Mouse (Mus musculus): ENCODE measurements around the gene Il1r2. TPM values are rescaled to one million over a fixed set of nuclear protein-coding genes. Genes with fewer than 3 reads are reported as not detected.

Gene Il1r2
- polyA plus RNA-seq, 1 experiment from 2014 or later = 0.54 TPM

DNA sequence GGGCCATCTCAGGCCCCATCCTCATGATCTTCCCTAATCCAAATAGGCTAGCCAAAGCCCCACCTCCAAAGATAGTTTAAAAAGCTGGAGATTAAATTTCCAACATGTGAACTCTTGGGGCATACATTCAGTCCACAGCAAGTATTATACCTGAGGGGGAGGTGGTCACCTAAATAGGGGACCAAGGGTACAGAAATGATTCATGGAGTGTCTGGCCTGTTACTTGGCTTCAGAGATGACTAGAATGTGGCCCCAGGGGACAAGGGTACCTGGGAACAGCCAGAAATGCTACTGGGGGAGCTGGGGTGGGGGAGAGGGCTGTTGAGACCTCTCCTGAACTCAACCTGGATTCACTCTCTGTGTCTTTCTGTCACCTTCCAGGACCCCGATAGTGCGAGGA is 3.4 kb downstream of the Il1r2 start:
- WGBS = 90% methylated on average over 2 of the region's 2 CpGs
- H3K36me3 ChIP-seq (ENCODE audit: control insufficient read depth, insufficient read depth, low read length) = no peaks in the 10 kb centered on the region
- H3K4me1 ChIP-seq (ENCODE audit: control insufficient read depth, insufficient read depth, low read length) = no peaks in the 10 kb centered on the region
- no peak overlapping the region for H3K4me3 ChIP-seq (ENCODE audit: low read depth, low read length)
- no peak overlapping the region for H3K9ac ChIP-seq (ENCODE audit: low read depth, low read length)
- H3K27ac ChIP-seq (replicated peaks; ENCODE audit: low read depth, low read length) = no peak overlapping the region
- H3K9me3 ChIP-seq (ENCODE audit: control insufficient read depth, low read length) = no peaks in the 10 kb centered on the region
- no peaks in the 10 kb centered on the region for H3K27me3 ChIP-seq (replicated peaks; ENCODE audit: control insufficient read depth, insufficient read depth, low read length)
- DNase-seq (ENCODE audit: low spot score) = no peak
- no peak for ATAC-seq (ENCODE audit: low read depth)
- H3K4me2 ChIP-seq (ENCODE audit: low read depth, low read length) = no peak overlapping the region

DNA sequence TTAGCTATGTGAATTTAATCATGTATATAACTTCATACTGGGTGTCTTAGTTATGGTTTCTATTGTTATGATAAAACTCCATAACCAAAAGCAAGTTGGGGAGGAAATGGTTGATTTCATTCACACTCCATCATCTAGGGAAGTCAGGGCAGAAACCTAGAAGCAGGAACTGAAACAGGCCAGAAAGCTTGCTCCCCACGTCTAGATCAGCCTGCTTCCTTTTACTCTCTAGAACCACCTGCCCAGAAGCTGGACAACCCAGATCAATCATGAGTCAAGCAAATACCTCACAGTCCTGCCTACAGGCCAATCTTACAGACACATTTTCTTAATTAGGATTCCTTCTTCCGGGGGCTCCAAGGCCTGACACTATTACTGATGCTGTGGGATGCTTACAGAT is 7.2 kb downstream of the Il1r2 start:
- no peak overlapping the region for H3K9ac ChIP-seq (ENCODE audit: low read depth, low read length)
- H3K4me3 ChIP-seq (ENCODE audit: low read depth, low read length) = no peak overlapping the region
- H3K4me1 ChIP-seq (ENCODE audit: control insufficient read depth, insufficient read depth, low read length) = peaks cover 5% of the 10 kb centered on the region; the same call in 1 of the 2 replicates
- H3K4me2 ChIP-seq (ENCODE audit: low read depth, low read length) = no peak overlapping the region
- H3K9me3 ChIP-seq (ENCODE audit: control insufficient read depth, low read length) = no peaks in the 10 kb centered on the region
- WGBS = 48% methylated on average over 2 of the region's 2 CpGs
- no peak for ATAC-seq (ENCODE audit: low read depth)
- no peak for DNase-seq (ENCODE audit: low spot score)
- no peaks in the 10 kb centered on the region for H3K36me3 ChIP-seq (ENCODE audit: control insufficient read depth, insufficient read depth, low read length)
- H3K27me3 ChIP-seq (replicated peaks; ENCODE audit: control insufficient read depth, insufficient read depth, low read length) = no peaks in the 10 kb centered on the region
- H3K27ac ChIP-seq (replicated peaks; ENCODE audit: low read depth, low read length) = no peak overlapping the region

DNA sequence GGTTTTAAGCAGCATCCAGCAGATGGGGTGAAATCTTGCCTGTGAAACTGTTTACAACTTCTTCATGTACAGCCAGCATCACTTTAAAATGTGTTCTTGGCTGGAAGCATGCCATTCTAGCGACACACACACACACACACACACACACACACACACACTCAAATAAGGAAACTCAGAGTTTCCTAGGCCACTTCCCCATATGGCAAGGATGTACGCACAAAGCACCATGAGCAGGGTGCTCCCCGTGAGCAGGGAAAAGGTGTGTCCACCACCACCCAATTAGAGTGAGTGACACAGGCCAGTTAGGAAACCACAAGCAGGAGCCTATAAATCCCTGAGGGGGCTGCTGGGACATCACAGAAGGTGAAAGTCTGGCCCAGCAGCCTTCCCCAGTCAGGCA is 10.5 kb downstream of the Il1r2 start:
- Histone ChIP-seq H3K27ac (replicated peaks; ENCODE audit: low read depth, low read length) (no peak overlapping the region), H3K27me3 (replicated peaks; ENCODE audit: control insufficient read depth, insufficient read depth, low read length) (no peaks in the 10 kb centered on the region), H3K36me3 (ENCODE audit: control insufficient read depth, insufficient read depth, low read length) (no peaks in the 10 kb centered on the region), H3K4me1 (ENCODE audit: control insufficient read depth, insufficient read depth, low read length) (peaks cover 5% of the 10 kb centered on the region; the same call in 1 of the 2 replicates), H3K4me2 (ENCODE audit: low read depth, low read length) (no peak overlapping the region), H3K9me3 (ENCODE audit: control insufficient read depth, low read length) (no peaks in the 10 kb centered on the region), H3K4me3 (ENCODE audit: low read depth, low read length) (no peak overlapping the region), H3K9ac (ENCODE audit: low read depth, low read length) (no peak overlapping the region)
- no peak for DNase-seq (ENCODE audit: low spot score)
- no peak for ATAC-seq (ENCODE audit: low read depth)
- 54% methylated on average over 3 of the region's 3 CpGs for WGBS

DNA sequence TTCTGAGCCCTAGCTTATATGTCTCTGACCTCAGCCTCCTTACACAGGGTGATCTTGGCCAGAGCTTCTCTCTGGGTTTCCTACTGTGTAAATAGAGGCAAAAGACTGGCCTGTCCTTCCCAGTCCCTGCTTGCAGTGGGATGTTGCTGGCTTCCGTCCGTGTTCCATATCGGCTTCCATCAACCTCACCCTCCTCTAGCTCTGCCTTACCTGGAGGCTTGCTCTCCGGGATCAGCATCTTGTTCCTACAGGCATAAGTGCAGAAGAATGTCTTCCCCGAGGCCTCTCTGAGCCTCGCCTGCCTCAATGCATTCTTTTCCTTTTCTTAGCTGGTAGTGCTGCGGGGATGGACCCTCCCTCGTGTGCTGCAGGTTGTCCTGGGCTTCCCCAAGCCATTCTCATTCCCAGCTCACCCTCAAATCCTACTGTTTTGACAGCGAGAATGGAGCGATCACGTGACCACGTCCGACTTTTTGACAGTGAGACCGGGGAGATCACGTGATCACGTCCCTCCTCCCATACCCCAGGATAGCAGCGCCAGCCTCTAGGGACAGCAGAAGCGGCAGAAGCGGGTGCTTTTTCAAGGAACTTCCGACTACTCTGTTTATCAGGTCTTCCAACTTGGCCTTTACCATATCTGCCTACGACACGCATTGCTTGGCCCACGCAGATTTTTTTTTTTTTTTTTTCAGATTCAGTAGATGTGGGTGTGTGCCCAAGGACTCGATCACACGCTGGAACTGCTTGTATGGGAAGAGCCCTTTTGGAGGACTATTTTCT is 11.7 kb downstream of the Il1r2 start:
- 2% methylated on average over 25 of the region's 25 CpGs for WGBS
- Histone ChIP-seq H3K27me3 (replicated peaks; ENCODE audit: control insufficient read depth, insufficient read depth, low read length) (no peaks in the 10 kb centered on the region), H3K9me3 (ENCODE audit: control insufficient read depth, low read length) (no peaks in the 10 kb centered on the region)

GRCm38 (mm10) chr1:40091160-40091559 is 17.3 kb downstream of the Il1r2 start:
- Histone ChIP-seq H3K4me2 (ENCODE audit: low read depth, low read length) (no peak overlapping the region), H3K27me3 (replicated peaks; ENCODE audit: control insufficient read depth, insufficient read depth, low read length) (no peaks in the 10 kb centered on the region), H3K9me3 (ENCODE audit: control insufficient read depth, low read length) (no peaks in the 10 kb centered on the region), H3K4me1 (ENCODE audit: control insufficient read depth, insufficient read depth, low read length) (no peaks in the 10 kb centered on the region), H3K27ac (replicated peaks; ENCODE audit: low read depth, low read length) (no peak overlapping the region), H3K4me3 (ENCODE audit: low read depth, low read length) (no peak overlapping the region), H3K9ac (ENCODE audit: low read depth, low read length) (no peak overlapping the region), H3K36me3 (ENCODE audit: control insufficient read depth, insufficient read depth, low read length) (no peaks in the 10 kb centered on the region)
- DNase-seq (ENCODE audit: low spot score) (no peak), ATAC-seq (ENCODE audit: low read depth) (no peak)
- 88% methylated on average over 9 of the region's 9 CpGs for WGBS

More for the DNA sequence above, 11.7 kb downstream of the Il1r2 start:
- peaks cover 5% of the 10 kb centered on the region; the same call in 1 of the 2 replicates for H3K4me1 ChIP-seq (ENCODE audit: control insufficient read depth, insufficient read depth, low read length)
- no peaks in the 10 kb centered on the region for H3K36me3 ChIP-seq (ENCODE audit: control insufficient read depth, insufficient read depth, low read length)
- H3K4me2 ChIP-seq (ENCODE audit: low read depth, low read length) = peak overlapping the region; percentile 79
- peak; percentile 86 for ATAC-seq (ENCODE audit: low read depth)
- H3K27ac ChIP-seq (replicated peaks; ENCODE audit: low read depth, low read length) = no peak overlapping the region
- H3K4me3 ChIP-seq (ENCODE audit: low read depth, low read length) = peak overlapping the region; percentile 46
- H3K9ac ChIP-seq (ENCODE audit: low read depth, low read length) = peak overlapping the region; percentile 63
- peak; percentile 92 for DNase-seq (ENCODE audit: low spot score)

GRCm38 (mm10) chr1:40092541-40092940 is 18.7 kb downstream of the Il1r2 start:
- Histone ChIP-seq H3K9ac (ENCODE audit: low read depth, low read length) (no peak overlapping the region), H3K4me1 (ENCODE audit: control insufficient read depth, insufficient read depth, low read length) (no peaks in the 10 kb centered on the region), H3K9me3 (ENCODE audit: control insufficient read depth, low read length) (no peaks in the 10 kb centered on the region), H3K36me3 (ENCODE audit: control insufficient read depth, insufficient read depth, low read length) (no peaks in the 10 kb centered on the region), H3K27me3 (replicated peaks; ENCODE audit: control insufficient read depth, insufficient read depth, low read length) (no peaks in the 10 kb centered on the region), H3K27ac (replicated peaks; ENCODE audit: low read depth, low read length) (no peak overlapping the region), H3K4me3 (ENCODE audit: low read depth, low read length) (no peak overlapping the region), H3K4me2 (ENCODE audit: low read depth, low read length) (no peak overlapping the region)
- no peak for ATAC-seq (ENCODE audit: low read depth)
- no peak for DNase-seq (ENCODE audit: low spot score)
- WGBS = 66% methylated on average over 6 of the region's 6 CpGs

GRCm38 (mm10) chr1:40094601-40095304 is 20.9 kb downstream of the Il1r2 start:
- Histone ChIP-seq H3K36me3 (ENCODE audit: control insufficient read depth, insufficient read depth, low read length) (no peaks in the 10 kb centered on the region), H3K9me3 (ENCODE audit: control insufficient read depth, low read length) (no peaks in the 10 kb centered on the region), H3K27ac (replicated peaks; ENCODE audit: low read depth, low read length) (peak overlapping the region; percentile 28), H3K9ac (ENCODE audit: low read depth, low read length) (no peak overlapping the region), H3K4me1 (ENCODE audit: control insufficient read depth, insufficient read depth, low read length) (no peaks in the 10 kb centered on the region), H3K4me3 (ENCODE audit: low read depth, low read length) (no peak overlapping the region), H3K4me2 (ENCODE audit: low read depth, low read length) (no peak overlapping the region), H3K27me3 (replicated peaks; ENCODE audit: control insufficient read depth, insufficient read depth, low read length) (no peaks in the 10 kb centered on the region)
- DNase-seq (ENCODE audit: low spot score) (peak; percentile 73), ATAC-seq (ENCODE audit: low read depth) (0 out of 2 replicates have a peak, but pooled peaks have one; percentile 37)
- 42% methylated on average over 3 of the region's 3 CpGs for WGBS

- Histone ChIP-seq H3K4me1 (ENCODE audit: control insufficient read depth, insufficient read depth, low read length) (no peaks in the 10 kb centered on the region), H3K36me3 (ENCODE audit: control insufficient read depth, insufficient read depth, low read length) (no peaks in the 10 kb centered on the region), H3K27me3 (replicated peaks; ENCODE audit: control insufficient read depth, insufficient read depth, low read length) (no peaks in the 10 kb centered on the region), H3K9ac (ENCODE audit: low read depth, low read length) (no peak overlapping the region), H3K27ac (replicated peaks; ENCODE audit: low read depth, low read length) (no peak overlapping the region), H3K9me3 (ENCODE audit: control insufficient read depth, low read length) (no peaks in the 10 kb centered on the region), H3K4me3 (ENCODE audit: low read depth, low read length) (no peak overlapping the region), H3K4me2 (ENCODE audit: low read depth, low read length) (no peak overlapping the region)
- no peak for DNase-seq (ENCODE audit: low spot score)
- no peak for ATAC-seq (ENCODE audit: low read depth)
- WGBS = 8% methylated on average over 1 of the region's 1 CpGs
Measured at GRCm38 (mm10) chr1:40095585-40095984, 21.7 kb downstream of the Il1r2 start.
